Mouse (Mus musculus) A20 (cell line): Measurements from ENCODE around the gene Ankmy1.

ENCODE experiments used
- DNase-seq: peaks from one replicate; pipeline ENCODE4 v3.0.0-alpha.2; 2011; ENCODE audit warnings: low read depth, low spot score

Gene Ankmy1

GRCm38 (mm10) chr1:92911721-92912138, 9.0 kb upstream of the Ankmy1 start:
- peak; percentile 58 for DNase-seq

GRCm38 (mm10) chr1:92910925-92911720, 8.4 kb upstream of the Ankmy1 start:
- DNase-seq, result peak; percentile 70

GRCm38 (mm10) chr1:92910239-92910885, 7.7 kb upstream of the Ankmy1 start, which contains the start of gene Rnpepl1:
TSS of gene Rnpepl1 (plus strand) at chr1:92910783.
- DNase-seq, result peak; percentile 79

- peak; percentile 74 for DNase-seq
These were observed 6.4 kb upstream of the Ankmy1 start for GRCm38 (mm10) chr1:92909068-92909467.

- DNase-seq, result no peak
These were observed 6.0 kb upstream of the Ankmy1 start for GRCm38 (mm10) chr1:92908664-92909063.

- no peak for DNase-seq
These were observed 5.1 kb upstream of the Ankmy1 start for GRCm38 (mm10) chr1:92907632-92908360.

- peak; percentile 95 for DNase-seq
These were observed 4.3 kb upstream of the Ankmy1 start, which contains the start of gene Dusp28 for GRCm38 (mm10) chr1:92906779-92907631. TSS of gene Dusp28 (plus strand) at chr1:92906981.

- peak; percentile 26 for DNase-seq
These were observed 3.1 kb upstream of the Ankmy1 start for GRCm38 (mm10) chr1:92905703-92906310.

GRCm38 (mm10) chr1:92903627-92904026, 921 bp upstream of the Ankmy1 start:
- DNase-seq, result no peak

- DNase-seq, result peak; percentile 73
These were observed 7.6 kb downstream of the Ankmy1 start for GRCm38 (mm10) chr1:92895089-92895488.

GRCm38 (mm10) chr1:92893896-92894295, 8.8 kb downstream of the Ankmy1 start:
- no peak for DNase-seq

- no peak for DNase-seq
These were observed 9.9 kb downstream of the Ankmy1 start for GRCm38 (mm10) chr1:92892791-92893190.

- no peak for DNase-seq
These were observed 13.6 kb downstream of the Ankmy1 start for GRCm38 (mm10) chr1:92888901-92889655.

- DNase-seq, result no peak
These were observed 20.7 kb downstream of the Ankmy1 start for GRCm38 (mm10) chr1:92881982-92882381.

- no peak for DNase-seq
These were observed 22.6 kb downstream of the Ankmy1 start for GRCm38 (mm10) chr1:92880101-92880500.

GRCm38 (mm10) chr1:92879266-92879665, 23.4 kb downstream of the Ankmy1 start:
- DNase-seq, result no peak

- no peak for DNase-seq
These were observed 24.5 kb downstream of the Ankmy1 start for GRCm38 (mm10) chr1:92878066-92878741.

GRCm38 (mm10) chr1:92877431-92877978, 25.2 kb downstream of the Ankmy1 start:
- no peak for DNase-seq
